Mouse (Mus musculus) naive thymus-derived CD4-positive, alpha-beta T cell, adult 2 months (primary cell): Measurements from ENCODE around the gene Ntn1.

ENCODE experiments used
- DNase-seq: peaks from one replicate; pipeline ENCODE4 v3.0.0-alpha.2; 2011; ENCODE audit warnings: low read depth

Gene Ntn1

GRCm38 (mm10) chr11:68384131-68384530, 16.5 kb downstream of the Ntn1 start:
- DNase-seq, result no peak

- no peak for DNase-seq
These were observed 17.1 kb downstream of the Ntn1 start for GRCm38 (mm10) chr11:68383519-68383918.

- DNase-seq, result no peak
These were observed 18.8 kb downstream of the Ntn1 start for GRCm38 (mm10) chr11:68381833-68382232.

GRCm38 (mm10) chr11:68381318-68381717, 19.3 kb downstream of the Ntn1 start:
- DNase-seq, result no peak

GRCm38 (mm10) chr11:68378946-68379764, 21.5 kb downstream of the Ntn1 start:
- DNase-seq, result no peak

- DNase-seq, result no peak
These were observed 22.2 kb downstream of the Ntn1 start for GRCm38 (mm10) chr11:68378419-68378818.

GRCm38 (mm10) chr11:68373105-68373504, 27.5 kb downstream of the Ntn1 start:
- no peak for DNase-seq

GRCm38 (mm10) chr11:68371609-68372008, 29.0 kb downstream of the Ntn1 start:
- no peak for DNase-seq

- no peak for DNase-seq
These were observed 43.7 kb downstream of the Ntn1 start for GRCm38 (mm10) chr11:68356901-68357300.

- no peak for DNase-seq
These were observed 45.1 kb downstream of the Ntn1 start for GRCm38 (mm10) chr11:68355561-68355960.

- DNase-seq, result no peak
These were observed 45.8 kb downstream of the Ntn1 start for GRCm38 (mm10) chr11:68354848-68355247.

- DNase-seq, result no peak
These were observed 48.4 kb downstream of the Ntn1 start for GRCm38 (mm10) chr11:68352236-68352635.

GRCm38 (mm10) chr11:68348851-68349250, 51.8 kb downstream of the Ntn1 start:
- DNase-seq, result no peak

- DNase-seq, result no peak
These were observed 52.5 kb downstream of the Ntn1 start for GRCm38 (mm10) chr11:68348083-68348482.

GRCm38 (mm10) chr11:68347508-68347907, 53.1 kb downstream of the Ntn1 start:
- DNase-seq, result no peak

- no peak for DNase-seq
These were observed 54.5 kb downstream of the Ntn1 start for GRCm38 (mm10) chr11:68346099-68346498.

- no peak for DNase-seq
These were observed 56.4 kb downstream of the Ntn1 start for GRCm38 (mm10) chr11:68344221-68344620.

- DNase-seq, result no peak
These were observed 57.9 kb downstream of the Ntn1 start for GRCm38 (mm10) chr11:68342761-68343160.

GRCm38 (mm10) chr11:68342003-68342400, 58.6 kb downstream of the Ntn1 start:
- no peak for DNase-seq

- DNase-seq, result no peak
These were observed 59.3 kb downstream of the Ntn1 start for GRCm38 (mm10) chr11:68341111-68342002.

- no peak for DNase-seq
These were observed 60.3 kb downstream of the Ntn1 start for GRCm38 (mm10) chr11:68340366-68340765.

GRCm38 (mm10) chr11:68339856-68340255, 60.8 kb downstream of the Ntn1 start:
- no peak for DNase-seq

GRCm38 (mm10) chr11:68339331-68339730, 61.3 kb downstream of the Ntn1 start:
- DNase-seq, result no peak
